Mouse (Mus musculus) C2C12 (cell line): ENCODE data around the gene Ficd.

Source experiments
- CEBPB ChIP-seq: IDR thresholded peaks from one replicate; pipeline ENCODE4 v1.6.1; 2011; ENCODE audit warnings: low read depth, mild to moderate bottlenecking, control low read depth, moderate library complexity
- CTCF ChIP-seq: IDR thresholded peaks from one replicate; pipeline ENCODE4 v1.5.1; 2011; ENCODE audit not compliant: control insufficient read depth, insufficient read depth, insufficient read length
- FOSL1 ChIP-seq: IDR thresholded peaks from one replicate; pipeline ENCODE4 v1.8.0; 2011; ENCODE audit warnings: mild to moderate bottlenecking, low read length; ENCODE audit not compliant: poor library complexity, insufficient read depth, severe bottlenecking
- MAX ChIP-seq: IDR thresholded peaks from one replicate; pipeline ENCODE4 v1.6.1; 2011; ENCODE audit warnings: mild to moderate bottlenecking, control low read depth
- MYOD1 ChIP-seq: IDR thresholded peaks from one replicate; pipeline ENCODE4 v1.6.1; 2011; ENCODE audit warnings: low read depth; ENCODE audit not compliant: control insufficient read depth, insufficient read length
- MYOG ChIP-seq: IDR thresholded peaks from one replicate; pipeline ENCODE4 v1.6.1; 2011; ENCODE audit not compliant: control insufficient read depth, insufficient read length; ENCODE audit errors: extremely low read depth
- USF1 ChIP-seq: IDR thresholded peaks from one replicate; pipeline ENCODE4 v1.6.1; 2011; ENCODE audit warnings: low read depth, mild to moderate bottlenecking, control low read depth, moderate library complexity

GRCm38 (mm10) chr5:113724446-113724845, 11.2 kb upstream of the Ficd start, which contains the start of gene 1700069L16Rik:
- TF ChIP-seq CTCF, result peak; percentile 88
- TF ChIP-seq MYOD1, result no peak
- TF ChIP-seq MYOG, result no peak
- TF ChIP-seq USF1, result no peak
- TF ChIP-seq MAX, result no peak
- no peak for TF ChIP-seq FOSL1
- no peak for TF ChIP-seq CEBPB
